Mouse (Mus musculus): ENCODE results near the gene Zfp296.

GRCm38 (mm10) chr7:19546007-19546406 lies 31.1 kb upstream of the Zfp296 start:
- TF ChIP-seq POLR2A (IDR thresholded peaks at IDR 0.05; ENCODE audit: insufficient read depth, low read depth, low read length) (no peak), CTCF (IDR thresholded peaks at IDR 0.05; ENCODE audit: insufficient read depth, low read depth, low read length) (no peak)
